Mouse (Mus musculus) embryonic facial prominence, embryonic 15.5 days (tissue): Measurements from ENCODE around the gene Tcp11x2. TPM values are rescaled to one million over a fixed set of nuclear protein-coding genes. Genes with fewer than 3 reads are reported as not detected.

Experiments
- ATAC-seq: fragments of 200-750 bp; cut with Nextera tagmentation; 2 replicates; pipeline ENCODE4 v1.8.0; 2017; ENCODE audit warnings: low read depth, moderate TSS enrichment; ENCODE audit not compliant: insufficient number of reproducible peaks, low FRiP score, low TSS enrichment
- H3K27ac ChIP-seq: fragments of 300-500 bp; sonication (generic); replicated peaks from 2 replicates; pipeline ENCODE4 v1.5.1; 2015; ENCODE audit warnings: mild to moderate bottlenecking, inconsistent platforms
- H3K27me3 ChIP-seq: fragments of 300-500 bp; sonication (generic); 2 replicates; pipeline ENCODE4 v1.6.1; 2015; ENCODE audit warnings: inconsistent platforms
- H3K36me3 ChIP-seq: fragments of 300-500 bp; sonication (generic); 2 replicates; pipeline ENCODE4 v1.6.1; 2015; ENCODE audit warnings: mild to moderate bottlenecking, inconsistent platforms
- H3K4me1 ChIP-seq: fragments of 300-500 bp; sonication (generic); 2 replicates; pipeline ENCODE4 v1.6.1; 2015; ENCODE audit warnings: inconsistent platforms
- H3K4me2 ChIP-seq: fragments of 300-500 bp; sonication (generic); replicated peaks from 2 replicates; pipeline ENCODE4 v1.6.1; 2015; ENCODE audit warnings: mild to moderate bottlenecking, inconsistent platforms
- H3K4me3 ChIP-seq: fragments of 300-500 bp; sonication (generic); replicated peaks from 2 replicates; pipeline ENCODE4 v1.5.1; 2015; ENCODE audit warnings: mild to moderate bottlenecking, inconsistent platforms
- H3K9ac ChIP-seq: fragments of 300-500 bp; sonication (generic); 2 replicates; pipeline ENCODE4 v1.6.1; 2015; ENCODE audit warnings: inconsistent platforms
- H3K9me3 ChIP-seq: fragments of 300-500 bp; sonication (generic); replicated peaks from 2 replicates; pipeline ENCODE4 v1.6.1; 2016; ENCODE audit warnings: inconsistent platforms
- WGBS: fragments of 180-500 bp; shearing (Covaris S2); methylation state at CpG from one replicate; pipeline ENCODE4 v1.1.7; 2015; 5-methylcytosine and 5-hydroxymethylcytosine counted together
- polyA plus RNA-seq: library from polyadenylated mRNA; unstranded; fragments of >200 nt; fragmentation: Nextera tagmentation; extraction: Ambion mirVana; gene quantifications from 2 replicates; pipeline ENCODE4 v1.2.1, GENCODE M21; 2015

The Tcp11x2 gene
- polyA plus RNA-seq, 1 experiment from 2014 or later: not detected

- no peaks in the 10 kb centered on the region for H3K27me3 ChIP-seq
- no peaks in the 10 kb centered on the region for H3K4me1 ChIP-seq
Measured at GRCm38 (mm10) chrX:135627605-135628004, 66.0 kb downstream of the Tcp11x2 start, which contains the start of gene Prame. TSS of gene Prame (minus strand) at chrX:135627705.

More at GRCm38 (mm10) chrX:135627605-135628004, 66.0 kb downstream of the Tcp11x2 start, which contains the start of gene Prame:
- H3K4me2 ChIP-seq: no peak within 1 kb of the TSS
- no peaks in the 10 kb centered on the region for H3K36me3 ChIP-seq
- no peak within 1 kb of the TSS for H3K4me3 ChIP-seq
- 87% methylated on average over 11 of the region's 11 CpGs for WGBS
- no peak within 1 kb of the TSS for H3K9ac ChIP-seq
- H3K9me3 ChIP-seq: no peaks in the 10 kb centered on the region
- no peak for ATAC-seq
- H3K27ac ChIP-seq: no peak within 1 kb of the TSS

Other genes with a start within 250 kb of the Tcp11x2 start
- 0.17 TPM in 1 of 2 replicates, not detected in the other for gene AV320801, start 199.2 kb downstream of the Tcp11x2 start, polyA plus RNA-seq
- gene Nxf7, start 95.0 kb downstream of the Tcp11x2 start, polyA plus RNA-seq: 0.13 TPM in 1 of 2 replicates, not detected in the other
- 0.31 and 0.54 TPM in 2 replicates for gene Prame, start 66.1 kb downstream of the Tcp11x2 start, polyA plus RNA-seq
- gene Tmsb15a, start 31.5 kb upstream of the Tcp11x2 start, polyA plus RNA-seq: 0.56 TPM in 2 replicates
- gene Armcx5, start 48.9 kb upstream of the Tcp11x2 start, polyA plus RNA-seq: 10.1 and 12.1 TPM in 2 replicates
- 47.1 and 47.2 TPM in 2 replicates for gene Gprasp1, start 48.9 kb upstream of the Tcp11x2 start, polyA plus RNA-seq
- gene Bhlhb9, start 103.8 kb upstream of the Tcp11x2 start, polyA plus RNA-seq: 51.8 TPM in 2 replicates
- gene Gprasp2, start 145.2 kb upstream of the Tcp11x2 start, polyA plus RNA-seq: 31.8 and 37.8 TPM in 2 replicates